Mouse (Mus musculus) CH12.LX (cell line): ENCODE data around the gene Hsd17b14. TPM values are rescaled to one million over a fixed set of nuclear protein-coding genes. Genes with fewer than 3 reads are reported as not detected.
A peak's percentile ranks its signal among the peaks of the same experiment; 100 is the strongest.

Experiments
- DNase-seq: peaks from one replicate; pipeline ENCODE4 v3.0.0-alpha.2; 2013; ENCODE audit errors: extremely low read depth
- H3K27ac ChIP-seq: 2 replicates; pipeline ENCODE4 v1.5.1; 2012; ENCODE audit warnings: low read depth, mild to moderate bottlenecking, control low read depth, moderate library complexity; ENCODE audit not compliant: insufficient read depth
- H3K27me3 ChIP-seq: replicated peaks from 2 replicates; pipeline ENCODE3; 2012; ENCODE audit warnings: inconsistent platforms
- H3K36me3 ChIP-seq, 2 experiments: replicated peaks in 1 of 2; 2 replicates each; pipeline versions ENCODE3 to v1.6.1; 2012; ENCODE audit warnings: inconsistent platforms in 1 of 2, low read length in 1 of 2, mild to moderate bottlenecking in 1 of 2, mixed read lengths in 1 of 2, moderate library complexity in 1 of 2; ENCODE audit not compliant: control insufficient read depth in 1 of 2, insufficient read depth in 1 of 2
- H3K4me1 ChIP-seq, 2 experiments: 2 replicates each; pipeline ENCODE4 v1.6.1; 2012; ENCODE audit warnings: inconsistent platforms in 1 of 2, moderate library complexity in 1 of 2; ENCODE audit not compliant: insufficient read depth in 2 of 2, control insufficient read depth in 1 of 2
- H3K4me2 ChIP-seq: 2 replicates; pipeline ENCODE4 v1.6.1; 2012; ENCODE audit warnings: low read depth, mild to moderate bottlenecking, control low read depth; ENCODE audit not compliant: poor library complexity, insufficient read depth, severe bottlenecking
- H3K4me3 ChIP-seq, 3 experiments: fragments of 150-350 bp in 1 of 3; sonication (generic) in 1 of 3; replicated peaks in 1 of 3; 2 replicates each; pipeline versions ENCODE3 to v1.5.1; 2011 to 2012; ENCODE audit warnings: low read depth in 2 of 3, low read length in 2 of 3, mild to moderate bottlenecking in 2 of 3, moderate library complexity in 2 of 3, control low read depth in 1 of 3, improper control_type of control experiment in 1 of 3, inconsistent platforms in 1 of 3, mixed read lengths in 1 of 3; ENCODE audit not compliant: poor library complexity in 1 of 3
- H3K79me2 ChIP-seq: replicated peaks from 2 replicates; pipeline ENCODE4 v1.6.1; 2012; ENCODE audit warnings: mild to moderate bottlenecking, moderate library complexity; ENCODE audit not compliant: control insufficient read depth, poor library complexity, insufficient read depth, severe bottlenecking; ENCODE audit errors: extremely low read depth
- H3K9ac ChIP-seq: 2 replicates; pipeline ENCODE4 v1.6.1; 2012; ENCODE audit warnings: low read depth, mild to moderate bottlenecking, control low read depth, moderate library complexity; ENCODE audit not compliant: insufficient read depth
- H3K9me3 ChIP-seq: replicated peaks from 2 replicates; pipeline ENCODE3; 2012; ENCODE audit warnings: low read length, inconsistent platforms, mixed read lengths
- BHLHE40 ChIP-seq: IDR thresholded peaks from 2 replicates; pipeline ENCODE4 v1.6.1; 2011; ENCODE audit warnings: mild to moderate bottlenecking, low read depth, low read length, improper control_type of control experiment
- CHD1 ChIP-seq: IDR thresholded peaks from 2 replicates; pipeline ENCODE4 v1.6.1; 2012; ENCODE audit warnings: low read depth, low read length, improper control_type of control experiment, inconsistent platforms
- CHD2 ChIP-seq: IDR thresholded peaks from 2 replicates; pipeline ENCODE4 v1.6.1; 2011; ENCODE audit warnings: low read length, improper control_type of control experiment
- CTCF ChIP-seq, 2 experiments: IDR thresholded peaks in 1 of 2; conservative IDR thresholded peaks in 1 of 2; 2 replicates each; pipeline ENCODE4 v1.5.1; 2011 to 2012; ENCODE audit warnings: low read depth in 2 of 2, low read length in 2 of 2, improper control_type of control experiment in 1 of 2, inconsistent platforms in 1 of 2, mild to moderate bottlenecking in 1 of 2, moderate library complexity in 1 of 2
- E2F4 ChIP-seq: IDR thresholded peaks from 2 replicates; pipeline ENCODE4 v1.6.1; 2011; ENCODE audit warnings: low read depth, low read length, improper control_type of control experiment; ENCODE audit not compliant: insufficient replicate concordance
- ELF1 ChIP-seq: IDR thresholded peaks from 2 replicates; pipeline ENCODE4 v1.6.1; 2014; ENCODE audit warnings: low read depth, mild to moderate bottlenecking, inconsistent platforms, low read length, improper control_type of control experiment
- EP300 ChIP-seq: IDR thresholded peaks from 2 replicates; pipeline ENCODE4 v1.6.1; 2011; ENCODE audit warnings: low read length, improper control_type of control experiment
- ETS1 ChIP-seq: conservative IDR thresholded peaks from 2 replicates; pipeline ENCODE4 v1.6.1; 2012; ENCODE audit warnings: low read depth, mild to moderate bottlenecking, inconsistent platforms, low read length, improper control_type of control experiment, moderate library complexity
- GABPA ChIP-seq: IDR thresholded peaks from 2 replicates; pipeline ENCODE4 v1.6.1; 2012; ENCODE audit warnings: low read depth, low read length, improper control_type of control experiment, inconsistent platforms; ENCODE audit not compliant: insufficient replicate concordance
- HCFC1 ChIP-seq: IDR thresholded peaks from 2 replicates; pipeline ENCODE4 v1.6.1; 2012; ENCODE audit warnings: low read depth, mild to moderate bottlenecking, inconsistent platforms, low read length, improper control_type of control experiment
- IRF4 ChIP-seq: IDR thresholded peaks from 2 replicates; pipeline ENCODE4 v1.6.1; 2014; ENCODE audit warnings: low read depth, mild to moderate bottlenecking, inconsistent platforms, low read length, improper control_type of control experiment
- JUN ChIP-seq: IDR thresholded peaks from 2 replicates; pipeline ENCODE4 v1.6.1; 2011; ENCODE audit warnings: low read depth, mild to moderate bottlenecking, low read length, improper control_type of control experiment, moderate library complexity; ENCODE audit not compliant: insufficient read depth
- JUND ChIP-seq: conservative IDR thresholded peaks from 2 replicates; pipeline ENCODE4 v1.6.1; 2011; ENCODE audit warnings: low read depth, low read length, improper control_type of control experiment
- KAT2A ChIP-seq: IDR thresholded peaks from 2 replicates; pipeline ENCODE4 v1.6.1; 2012; ENCODE audit warnings: low read length, improper control_type of control experiment, inconsistent platforms; ENCODE audit not compliant: insufficient replicate concordance
- MAFK ChIP-seq: IDR thresholded peaks from 2 replicates; pipeline ENCODE4 v1.6.1; 2011; ENCODE audit warnings: low read length, improper control_type of control experiment; ENCODE audit not compliant: insufficient replicate concordance
- MAX ChIP-seq: IDR thresholded peaks from 2 replicates; pipeline ENCODE4 v1.6.1; 2011; ENCODE audit warnings: low read length, improper control_type of control experiment
- MAZ ChIP-seq: IDR thresholded peaks from 2 replicates; pipeline ENCODE4 v1.6.1; 2012; ENCODE audit warnings: low read depth, mild to moderate bottlenecking, inconsistent platforms, low read length, improper control_type of control experiment, moderate library complexity
- MEF2A ChIP-seq: IDR thresholded peaks from 2 replicates; pipeline ENCODE4 v1.6.1; 2014; ENCODE audit warnings: low read depth, mild to moderate bottlenecking, inconsistent platforms, low read length, improper control_type of control experiment, borderline replicate concordance
- MXI1 ChIP-seq: IDR thresholded peaks from 2 replicates; pipeline ENCODE4 v1.6.1; 2011; ENCODE audit warnings: mild to moderate bottlenecking, low read depth, low read length, improper control_type of control experiment
- MYC ChIP-seq: IDR thresholded peaks from 2 replicates; pipeline ENCODE4 v1.6.1; 2011; ENCODE audit warnings: low read depth, mild to moderate bottlenecking, improper control_type of control experiment, low read length
- NELFE ChIP-seq: IDR thresholded peaks from 2 replicates; pipeline ENCODE4 v1.6.1; 2011; ENCODE audit warnings: low read depth, low read length, improper control_type of control experiment
- NRF1 ChIP-seq: IDR thresholded peaks from 2 replicates; pipeline ENCODE4 v1.6.1; 2014; ENCODE audit warnings: low read depth, mild to moderate bottlenecking, inconsistent platforms, low read length, improper control_type of control experiment, moderate library complexity
- PAX5 ChIP-seq: IDR thresholded peaks from 2 replicates; pipeline ENCODE4 v1.6.1; 2012; ENCODE audit warnings: low read length, inconsistent platforms, mixed read lengths
- POLR2A ChIP-seq: IDR thresholded peaks from 2 replicates; pipeline ENCODE4 v1.6.1; 2011; ENCODE audit warnings: low read depth, mild to moderate bottlenecking, improper control_type of control experiment, low read length
- POLR2AphosphoS2 ChIP-seq: IDR thresholded peaks from 2 replicates; pipeline ENCODE4 v1.6.1; 2011; ENCODE audit warnings: low read depth, low read length, improper control_type of control experiment
- RAD21 ChIP-seq: IDR thresholded peaks from 2 replicates; pipeline ENCODE4 v1.6.1; 2011; ENCODE audit warnings: low read depth, mild to moderate bottlenecking, low read length, improper control_type of control experiment, moderate library complexity
- RCOR1 ChIP-seq: conservative IDR thresholded peaks from 2 replicates; pipeline ENCODE4 v1.6.1; 2012; ENCODE audit warnings: low read depth, mild to moderate bottlenecking, inconsistent platforms, low read length, improper control_type of control experiment
- SIN3A ChIP-seq: IDR thresholded peaks from 2 replicates; pipeline ENCODE4 v1.6.1; 2012; ENCODE audit warnings: low read length, improper control_type of control experiment, inconsistent platforms
- SMC3 ChIP-seq: IDR thresholded peaks from 2 replicates; pipeline ENCODE4 v1.6.1; 2011; ENCODE audit warnings: low read depth, low read length, improper control_type of control experiment
- TBP ChIP-seq: conservative IDR thresholded peaks from 2 replicates; pipeline ENCODE4 v1.6.1; 2011; ENCODE audit warnings: low read depth, low read length, improper control_type of control experiment
- TCF12 ChIP-seq: IDR thresholded peaks from 2 replicates; pipeline ENCODE4 v1.6.1; 2014; ENCODE audit warnings: low read depth, mild to moderate bottlenecking, inconsistent platforms, low read length, improper control_type of control experiment
- UBTF ChIP-seq: IDR thresholded peaks from 2 replicates; pipeline ENCODE4 v1.6.1; 2012; ENCODE audit warnings: low read depth, mild to moderate bottlenecking, inconsistent platforms, low read length, improper control_type of control experiment, moderate library complexity
- USF1 ChIP-seq: IDR thresholded peaks from 2 replicates; pipeline ENCODE4 v1.6.1; 2014; ENCODE audit warnings: low read depth, mild to moderate bottlenecking, inconsistent platforms, low read length, improper control_type of control experiment
- USF2 ChIP-seq: conservative IDR thresholded peaks from 2 replicates; pipeline ENCODE4 v1.6.1; 2011; ENCODE audit warnings: low read depth, low read length, improper control_type of control experiment
- ZC3H11A ChIP-seq: IDR thresholded peaks from 2 replicates; pipeline ENCODE4 v1.6.1; 2012; ENCODE audit warnings: low read depth, mild to moderate bottlenecking, inconsistent platforms, low read length, improper control_type of control experiment
- ZKSCAN1 ChIP-seq: IDR thresholded peaks from 2 replicates; pipeline ENCODE4 v1.6.1; 2012; ENCODE audit warnings: low read depth, inconsistent platforms, low read length, improper control_type of control experiment, borderline replicate concordance
- ZMIZ1 ChIP-seq: IDR thresholded peaks from 2 replicates; pipeline ENCODE4 v1.6.1; 2012; ENCODE audit warnings: low read depth, mild to moderate bottlenecking, inconsistent platforms, low read length, improper control_type of control experiment
- ZNF384 ChIP-seq: IDR thresholded peaks from 2 replicates; pipeline ENCODE4 v1.6.1; 2012; ENCODE audit warnings: low read depth, low read length, improper control_type of control experiment, inconsistent platforms
- dilution Hi-C: fragments of 300-500 bp; cut with MboI; formaldehyde crosslinking; loops from 2 replicates; pipeline ENCODE4 v1.14.3; 2020; ENCODE audit warnings: low sequenced_read_pairs; ENCODE audit not compliant: extremely low pct_unique_long_range_greater_than_20kb, extremely low pct_ligation_motif_present
- in situ Hi-C: fragments of 300-500 bp; cut with MboI; formaldehyde crosslinking; loops from 3 replicates; pipeline ENCODE4 v1.14.3; 2019; ENCODE audit warnings: low sequenced_read_pairs, low pct_ligation_motif_present, low pct_unique_long_range_greater_than_20kb, mixed read lengths
- polyA plus RNA-seq: library from polyadenylated mRNA; unstranded; fragments of >175 nt; gene quantifications from 2 replicates; pipeline ENCODE4 v1.2.1, GENCODE M21; 2012; ENCODE audit warnings: low read depth; ENCODE audit not compliant: insufficient read length
- total RNA-seq, 2 experiments: library from RNA; depleted of rRNA; stranded (reverse); fragments of 300-350 nt in 1 of 2; fragments of >200 nt in 1 of 2; gene quantifications; 2 replicates each; pipeline ENCODE4 v1.2.3; 2012 to 2014

Hsd17b14 gene
- total and polyA plus RNA-seq, 3 experiments, result 2.3 TPM; not detected in 2

DNA sequence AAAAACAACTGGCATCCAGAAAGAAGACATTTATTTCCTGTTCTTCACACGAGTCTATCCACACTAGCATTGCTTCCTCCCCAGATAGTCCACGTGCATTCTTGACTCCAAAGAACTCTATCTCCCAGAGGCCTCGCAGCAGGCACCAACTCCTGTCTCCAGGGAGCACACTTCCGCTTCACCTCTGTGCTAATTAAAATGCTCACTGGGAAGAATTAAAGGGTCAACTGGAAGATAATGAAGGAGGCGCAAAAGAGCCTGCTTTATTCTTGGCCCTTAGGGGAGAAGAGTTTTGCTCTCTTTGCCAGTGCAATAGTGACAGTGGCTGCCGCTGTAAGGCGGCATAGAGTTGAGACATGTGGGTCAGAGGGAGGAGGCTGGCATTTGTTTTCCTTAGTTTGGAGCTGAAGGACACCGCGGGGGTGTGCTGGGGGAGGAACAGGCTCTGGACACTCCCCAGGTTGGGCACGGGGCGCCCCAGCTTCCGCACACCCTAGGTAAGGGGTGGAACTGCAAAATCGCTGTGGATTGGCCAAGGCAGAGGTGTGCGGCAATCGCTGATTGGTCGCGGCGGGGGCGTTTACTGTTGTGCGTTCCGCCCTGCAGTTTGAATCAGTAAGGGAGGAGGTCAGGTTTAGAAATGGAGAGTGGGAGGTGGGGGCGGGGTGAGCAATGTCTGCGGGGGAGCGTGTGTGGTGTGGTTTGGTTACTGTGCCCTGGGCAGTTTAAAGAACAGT is 13.3 kb downstream of the Hsd17b14 start:
- peak overlapping the region in 2 of 3 experiments; percentile 37 to 44 for H3K4me3 ChIP-seq
- H3K4me2 ChIP-seq, result peak overlapping the region; percentile 74
- dilution Hi-C loops, result no loop called here
- TF ChIP-seq ZMIZ1, result peak; percentile 22; the same call in 1 of the 2 replicates
- peak; percentile 76 for TF ChIP-seq MXI1
- no peak for TF ChIP-seq POLR2AphosphoS2
- no peak for TF ChIP-seq ZC3H11A
- 0 out of 2 replicates have a peak, but pooled peaks have one; percentile 47 for TF ChIP-seq SIN3A
- peak; percentile 82 for TF ChIP-seq CHD2
- TF ChIP-seq SMC3, result no peak
- TF ChIP-seq GABPA, result no peak
- TF ChIP-seq MYC, result no peak; the same call in 1 of the 2 replicates
- TF ChIP-seq MAZ, result peak; percentile 64; the same call in 1 of the 2 replicates
- TF ChIP-seq PAX5, result no peak
- TF ChIP-seq RCOR1, result no peak
- TF ChIP-seq EP300, result no peak
- no peak for TF ChIP-seq RAD21
- no peak for TF ChIP-seq CHD1
- TF ChIP-seq NRF1, result no peak
- TF ChIP-seq USF2, result no peak
- no peak for TF ChIP-seq MEF2A
- TF ChIP-seq POLR2A, result 0 out of 2 replicates have a peak, but pooled peaks have one; percentile 10
- TF ChIP-seq MAX, result 0 out of 2 replicates have a peak, but pooled peaks have one; percentile 47
- no peak for TF ChIP-seq UBTF
- no peak for TF ChIP-seq KAT2A
- peak; percentile 48 for TF ChIP-seq HCFC1
- TF ChIP-seq TCF12, result no peak
- no peak for TF ChIP-seq ZKSCAN1
- no peak for TF ChIP-seq USF1
- no peak for TF ChIP-seq E2F4
- TF ChIP-seq ETS1, result 0 out of 2 replicates have a peak, but pooled peaks have one; percentile 26
- no peak for TF ChIP-seq TBP
- no peak for TF ChIP-seq JUN
- no peak for TF ChIP-seq ZNF384
- TF ChIP-seq BHLHE40, result 0 out of 2 replicates have a peak, but pooled peaks have one; percentile 5
- peak; percentile 30; the same call in 1 of the 2 replicates for TF ChIP-seq NELFE
- TF ChIP-seq ELF1, result 0 out of 2 replicates have a peak, but pooled peaks have one; percentile 44
- TF ChIP-seq JUND, result no peak
- no peak for TF ChIP-seq MAFK
- no peak for TF ChIP-seq CTCF (conservative IDR thresholded peaks at IDR 0.05 in 1 of 2, IDR thresholded peaks at IDR 0.05 in 1 of 2; ENCODE audit: low read depth in 2 of 2, low read length in 2 of 2)
- TF ChIP-seq IRF4, result no peak
- in situ Hi-C loops, result no loop called here
- H3K36me3 ChIP-seq, result peaks cover 0 to 3% of the 10 kb centered on the region in 2 experiments
- no peaks in the 10 kb centered on the region for H3K79me2 ChIP-seq
- H3K9me3 ChIP-seq, result no peaks in the 10 kb centered on the region
- H3K9ac ChIP-seq, result peak overlapping the region; percentile 63; the same call in 1 of the 2 replicates
- H3K27me3 ChIP-seq, result no peaks in the 10 kb centered on the region
- H3K27ac ChIP-seq, result no peak overlapping the region
- peaks cover 8 to 38% of the 10 kb centered on the region in 2 experiments for H3K4me1 ChIP-seq
- DNase-seq, result peak; percentile 89
